Comparison of ENCODE assay signal across 8 mouse cellular contexts in the genomic region with DNA sequence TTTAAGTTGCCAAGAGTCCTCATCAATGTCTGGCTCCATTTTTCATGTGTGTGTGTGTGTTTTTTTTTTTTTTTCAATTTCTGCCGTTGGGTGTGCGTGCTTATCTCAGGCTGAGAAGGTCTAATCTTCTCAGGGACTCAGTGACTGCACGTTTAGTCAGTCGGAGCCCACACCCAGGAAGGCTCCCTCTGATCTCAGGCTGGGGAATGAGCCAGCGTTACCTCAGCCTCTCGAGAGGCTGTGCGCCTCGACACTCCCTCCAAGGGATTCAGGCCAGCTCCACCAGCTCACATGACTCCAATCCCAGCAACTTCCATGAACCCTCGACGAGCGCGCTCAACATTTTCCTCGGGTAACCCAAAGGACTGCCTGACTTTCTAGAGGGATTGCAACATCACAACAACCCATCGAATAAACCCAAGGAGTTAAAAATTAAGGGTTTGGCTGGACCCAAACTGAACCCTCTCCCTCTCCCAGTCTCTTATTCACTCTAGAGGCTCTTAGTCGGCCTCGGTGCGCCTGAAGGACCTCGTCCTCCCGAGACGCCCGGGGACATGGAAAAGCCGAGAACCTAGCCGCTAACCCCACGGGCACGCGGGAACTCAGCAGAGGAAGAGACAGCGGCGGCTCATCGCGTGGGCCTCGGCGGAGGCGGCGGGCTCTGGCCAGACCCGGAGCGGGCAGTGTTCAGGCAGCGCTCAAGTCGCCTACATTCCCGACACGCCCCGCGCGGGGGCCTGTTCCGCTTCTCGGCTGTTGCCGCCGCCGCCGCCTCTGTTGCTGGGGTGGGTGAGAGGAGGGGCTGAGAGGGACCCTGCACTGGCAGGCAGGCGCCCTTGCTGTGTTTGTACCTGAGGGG. TPM values are rescaled to one million over a fixed set of nuclear protein-coding genes. Genes with fewer than 3 reads are reported as not detected.
DNase-seq lines count a peak whose midpoint lies in the region; ATAC-seq and TF ChIP-seq lines count a peak whose summit lies in the region.

A gene (plus strand): TSS at position 737 of the 859 bp plus-strand sequence.

- peak within 1 kb of the TSS; percentile 95 for H3K27ac ChIP-seq in embryonic facial prominence, embryonic 13.5 days
- H3K27ac ChIP-seq in kidney, adult 2 months (ENCODE audit: insufficient read depth, low read depth, low read length) = peak within 1 kb of the TSS; percentile 100
- peak within 1 kb of the TSS; percentile 89 for H3K27ac ChIP-seq in limb, embryonic 12.5 days
- H3K27ac ChIP-seq in midbrain, embryonic 15.5 days = peak within 1 kb of the TSS; percentile 96
- H3K27ac ChIP-seq in spleen, adult 2 months (ENCODE audit: insufficient read depth, low read length) = peak within 1 kb of the TSS; percentile 98

- no peak for TF ChIP-seq CTCF in kidney, adult 2 months (conservative IDR thresholded peaks at IDR 0.05; ENCODE audit: insufficient read depth, insufficient read length, low read depth, low read length)
- TF ChIP-seq CTCF in spleen, adult 2 months (IDR thresholded peaks at IDR 0.05; ENCODE audit: extremely low read depth, insufficient read depth, insufficient read length, insufficient replicate concordance) = no peak

- DNase-seq in 3134 (ENCODE audit: extremely low read depth, insufficient read length, low spot score) = peak; percentile 86
- DNase-seq in adrenal gland, postnatal 36 days = peak; percentile 91 to 93
- DNase-seq in heart, adult 18-20 months = peak; percentile 93 to 96
- peak; percentile 93 for DNase-seq in kidney, adult 2 months
- DNase-seq in spleen, adult 2 months (ENCODE audit: low read depth in 1 of 2, low spot score in 2 of 2) = peak; percentile 68 to 82

- peak within 1 kb of the TSS; percentile 85 for H3K9ac ChIP-seq in embryonic facial prominence, embryonic 13.5 days
- peak within 1 kb of the TSS; percentile 88 for H3K9ac ChIP-seq in limb, embryonic 12.5 days (replicated peaks)
- peak within 1 kb of the TSS; percentile 87 for H3K9ac ChIP-seq in midbrain, embryonic 15.5 days

- WGBS in embryonic facial prominence, embryonic 13.5 days = under 1% methylated on average over 50 of the region's 50 CpGs
- under 1% methylated on average over 50 of the region's 50 CpGs for WGBS in kidney, adult 2 months
- 1% methylated on average over 50 of the region's 50 CpGs for WGBS in limb, embryonic 12.5 days
- WGBS in midbrain, embryonic 15.5 days = under 1% methylated on average over 50 of the region's 50 CpGs
- WGBS in spleen, adult 2 months = under 1% methylated on average over 49 of the region's 50 CpGs

- H3K4me3 ChIP-seq in embryonic facial prominence, embryonic 13.5 days = peak within 1 kb of the TSS; percentile 62
- peak within 1 kb of the TSS; percentile 96 for H3K4me3 ChIP-seq in kidney, adult 2 months (ENCODE audit: insufficient read depth, low read depth, low read length)
- peak within 1 kb of the TSS; percentile 83 for H3K4me3 ChIP-seq in limb, embryonic 12.5 days (replicated peaks)
- peak within 1 kb of the TSS; percentile 85 for H3K4me3 ChIP-seq in midbrain, embryonic 15.5 days
- peak within 1 kb of the TSS; percentile 89 for H3K4me3 ChIP-seq in spleen, adult 2 months (ENCODE audit: extremely low read depth, insufficient read depth, insufficient read length)

- H3K27me3 ChIP-seq in embryonic facial prominence, embryonic 13.5 days = no peaks in the 10 kb centered on the region
- H3K27me3 ChIP-seq in kidney, adult 2 months (replicated peaks; ENCODE audit: control insufficient read depth, insufficient read depth, low read length) = no peaks in the 10 kb centered on the region
- H3K27me3 ChIP-seq in limb, embryonic 12.5 days = no peaks in the 10 kb centered on the region
- H3K27me3 ChIP-seq in midbrain, embryonic 15.5 days (replicated peaks) = no peaks in the 10 kb centered on the region
- no peaks in the 10 kb centered on the region for H3K27me3 ChIP-seq in spleen, adult 2 months (ENCODE audit: control insufficient read depth, insufficient read depth, low read length)

- H3K36me3 ChIP-seq in embryonic facial prominence, embryonic 13.5 days = no peaks in the 10 kb centered on the region
- no peaks in the 10 kb centered on the region for H3K36me3 ChIP-seq in kidney, adult 2 months (ENCODE audit: control insufficient read depth, insufficient read depth, low read length)
- no peaks in the 10 kb centered on the region for H3K36me3 ChIP-seq in limb, embryonic 12.5 days
- no peaks in the 10 kb centered on the region for H3K36me3 ChIP-seq in midbrain, embryonic 15.5 days (replicated peaks)
- H3K36me3 ChIP-seq in spleen, adult 2 months (ENCODE audit: control insufficient read depth, insufficient read depth, low read length) = no peaks in the 10 kb centered on the region

- H3K4me2 ChIP-seq in embryonic facial prominence, embryonic 13.5 days = peak within 1 kb of the TSS; percentile 69
- peak within 1 kb of the TSS; percentile 66 for H3K4me2 ChIP-seq in limb, embryonic 12.5 days
- H3K4me2 ChIP-seq in midbrain, embryonic 15.5 days = peak within 1 kb of the TSS; percentile 68

- ATAC-seq in embryonic facial prominence, embryonic 13.5 days (ENCODE audit: insufficient number of reproducible peaks, insufficient read depth, low FRiP score, low TSS enrichment, low read depth) = peak; percentile 97
- ATAC-seq in limb, embryonic 12.5 days (ENCODE audit: insufficient number of reproducible peaks, insufficient read depth, low FRiP score, low TSS enrichment, low read depth) = peak; percentile 97
- ATAC-seq in midbrain, embryonic 15.5 days (replicated peaks) = peak; percentile 99

- H3K4me1 ChIP-seq in embryonic facial prominence, embryonic 13.5 days = peaks cover 20% of the 10 kb centered on the region
- peaks cover 3% of the 10 kb centered on the region; the same call in 1 of the 2 replicates for H3K4me1 ChIP-seq in kidney, adult 2 months (ENCODE audit: control insufficient read depth, insufficient read depth, low read length)
- peaks cover 20% of the 10 kb centered on the region for H3K4me1 ChIP-seq in limb, embryonic 12.5 days (replicated peaks)
- H3K4me1 ChIP-seq in midbrain, embryonic 15.5 days = peaks cover 24% of the 10 kb centered on the region
- H3K4me1 ChIP-seq in spleen, adult 2 months (ENCODE audit: control insufficient read depth, insufficient read depth, insufficient read length) = peaks cover 2% of the 10 kb centered on the region

- TF ChIP-seq POLR2A in kidney, adult 2 months (IDR thresholded peaks at IDR 0.05; ENCODE audit: low read depth, low read length) = peak; percentile 35
- TF ChIP-seq POLR2A in spleen, adult 2 months (IDR thresholded peaks at IDR 0.05; ENCODE audit: low read depth, low read length) = peak; percentile 4; the same call in 1 of the 2 replicates

- no peaks in the 10 kb centered on the region for H3K9me3 ChIP-seq in embryonic facial prominence, embryonic 13.5 days
- no peaks in the 10 kb centered on the region for H3K9me3 ChIP-seq in limb, embryonic 12.5 days
- no peaks in the 10 kb centered on the region for H3K9me3 ChIP-seq in midbrain, embryonic 15.5 days

RNA-seq across cellular contexts. Expression of the gene that starts here (rescaled TPM):
- 10 to 100 TPM; 49.1 to 59.1 TPM for total RNA-seq in adrenal gland, postnatal 36 days (2021)
- polyA plus RNA-seq in embryonic facial prominence, embryonic 13.5 days (2015; fragmentation: Nextera tagmentation; extraction: Ambion mirVana) = 68.2 and 72.8 TPM in 2 replicates
- total RNA-seq in heart, adult 18-20 months (2021) = 10 to 100 TPM; 26.6 to 26.9 TPM
- polyA plus RNA-seq in kidney, adult 2 months (2012; rRNA removed) = 14.0 and 14.2 TPM in 2 replicates
- 72.4 and 81.8 TPM in 2 replicates for polyA plus RNA-seq in limb, embryonic 12.5 days (2016; fragmentation: Nextera tagmentation; extraction: Ambion mirVana)
- polyA plus RNA-seq in midbrain, embryonic 15.5 days (2015; fragmentation: Nextera tagmentation; extraction: Ambion mirVana) = 129 and 133 TPM in 2 replicates
- 6.5 and 7.2 TPM in 2 replicates for polyA plus RNA-seq in spleen, adult 2 months (2012; rRNA removed)

Comparison
In these comparisons a context has a peak if more than half of its experiments do, and no peak if none do; other contexts are left out.
1. Peak in every context shown above with its lines: DNase-seq, ATAC-seq, H3K4me3 ChIP-seq and H3K27ac ChIP-seq.